Mouse (Mus musculus): ENCODE measurements around the gene Gm20820.
"Not testable (repeated sequence)": the region's sequence is repeated elsewhere in the genome, so short reads cannot be mapped to it uniquely, and the experiment has no call there.

The Gm20820 gene

DNA sequence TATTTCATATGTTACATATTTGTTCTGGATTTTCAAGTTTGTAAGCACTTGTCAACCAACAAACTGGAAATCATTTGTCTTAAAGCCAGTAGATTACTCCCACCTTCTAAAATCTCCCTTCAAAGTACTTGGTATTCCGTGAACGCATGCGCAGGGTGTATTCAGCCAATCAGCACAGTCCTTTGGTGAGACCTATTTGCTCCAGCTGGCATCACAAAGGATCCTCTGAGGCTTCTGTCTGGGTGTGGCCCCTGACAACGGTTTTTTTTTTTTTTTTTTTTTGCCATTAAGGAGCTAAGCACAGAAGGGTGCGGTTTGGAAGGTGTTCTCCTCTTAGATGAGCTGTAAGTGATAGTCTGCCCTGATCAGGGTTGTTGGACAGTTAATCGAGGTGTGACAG, at the start of gene Gm20820:
Gene Gm20820 (plus strand): TSS at position 301 of the 400 bp plus-strand sequence.
- DNase-seq (ENCODE audit: low spot score in 2 of 2): not testable (repeated sequence)
